Mouse (Mus musculus): Measurements from ENCODE around the gene Gm4779.
"Not testable (repeated sequence)": the region's sequence is repeated elsewhere in the genome, so short reads cannot be mapped to it uniquely, and the experiment has no call there.

Gm4779 gene

GRCm38 (mm10) chrX:101794342-101794741, at the start of gene Gm4779, which contains the start of gene 8030474K03Rik:
TSS of gene Gm4779 (minus strand) at chrX:101794423.
TSS of gene 8030474K03Rik (plus strand) at chrX:101794656.
- peak; percentile 88 for DNase-seq (ENCODE audit: low read depth, low spot score)

- not testable (repeated sequence) for DNase-seq (ENCODE audit: low read depth, low spot score)
Observed at GRCm38 (mm10) chrX:101819980-101820379, 25.8 kb upstream of the Gm4779 start.

GRCm38 (mm10) chrX:101819163-101819562, 24.9 kb upstream of the Gm4779 start:
- DNase-seq (ENCODE audit: low read depth, low spot score), result peak; percentile 28

- DNase-seq (ENCODE audit: low read depth, low spot score), result no peak
Observed at GRCm38 (mm10) chrX:101811750-101812149, 17.5 kb upstream of the Gm4779 start.

GRCm38 (mm10) chrX:101805512-101805911, 11.3 kb upstream of the Gm4779 start:
- DNase-seq (ENCODE audit: low read depth, low spot score), result peak; percentile 36

- peak; percentile 41 for DNase-seq (ENCODE audit: low read depth, low spot score)
Observed at GRCm38 (mm10) chrX:101791551-101791950, 2.7 kb downstream of the Gm4779 start.

- DNase-seq (ENCODE audit: low read depth, low spot score), result peak; percentile 62
Observed at GRCm38 (mm10) chrX:101772035-101772434, 22.2 kb downstream of the Gm4779 start.

- no peak for DNase-seq (ENCODE audit: low read depth, low spot score)
Observed at GRCm38 (mm10) chrX:101770307-101770706, 23.9 kb downstream of the Gm4779 start.

- DNase-seq (ENCODE audit: low read depth, low spot score), result no peak
Observed at GRCm38 (mm10) chrX:101769478-101769877, 24.7 kb downstream of the Gm4779 start.

- no peak for DNase-seq (ENCODE audit: low read depth, low spot score)
Observed at GRCm38 (mm10) chrX:101767280-101767679, 26.9 kb downstream of the Gm4779 start.

- no peak for DNase-seq (ENCODE audit: low read depth, low spot score)
Observed at GRCm38 (mm10) chrX:101765111-101765510, 29.1 kb downstream of the Gm4779 start.

- DNase-seq (ENCODE audit: low read depth, low spot score), result no peak
Observed at GRCm38 (mm10) chrX:101764621-101765020, 29.6 kb downstream of the Gm4779 start.

- no peak for DNase-seq (ENCODE audit: low read depth, low spot score)
Observed at GRCm38 (mm10) chrX:101754478-101754877, 39.7 kb downstream of the Gm4779 start.

GRCm38 (mm10) chrX:101750144-101750543, 44.1 kb downstream of the Gm4779 start:
- peak; percentile 14 for DNase-seq (ENCODE audit: low read depth, low spot score)

GRCm38 (mm10) chrX:101741064-101741433, 53.2 kb downstream of the Gm4779 start:
- DNase-seq (ENCODE audit: low read depth, low spot score), result no peak

GRCm38 (mm10) chrX:101740335-101741063, 53.7 kb downstream of the Gm4779 start:
- DNase-seq (ENCODE audit: low read depth, low spot score), result peak; percentile 80
